Mouse (Mus musculus) lung, embryonic 14.5 days (tissue): ENCODE data around the gene Top2a. TPM values are rescaled to one million over a fixed set of nuclear protein-coding genes. Genes with fewer than 3 reads are reported as not detected.

ENCODE experiments used
- ATAC-seq: fragments of 200-750 bp; cut with Nextera tagmentation; 2 replicates; pipeline ENCODE4 v1.8.0; 2017; ENCODE audit warnings: mild to moderate bottlenecking, moderate TSS enrichment, moderate library complexity; ENCODE audit not compliant: insufficient read depth
- DNase-seq: peaks from one replicate; pipeline ENCODE4 v3.0.0-alpha.2; 2015
- H3K27ac ChIP-seq: fragments of 300-500 bp; sonication (generic); 2 replicates; pipeline ENCODE4 v1.5.1; 2014; ENCODE audit warnings: low read depth, mild to moderate bottlenecking, moderate library complexity
- H3K27me3 ChIP-seq: fragments of 300-500 bp; sonication (generic); 2 replicates; pipeline ENCODE4 v1.6.1; 2014; ENCODE audit warnings: low read length, control low read depth; ENCODE audit not compliant: insufficient read depth
- H3K36me3 ChIP-seq: fragments of 300-500 bp; sonication (generic); 2 replicates; pipeline ENCODE4 v1.6.1; 2014; ENCODE audit warnings: control low read depth; ENCODE audit not compliant: insufficient read depth
- H3K4me1 ChIP-seq: fragments of 300-500 bp; sonication (generic); 2 replicates; pipeline ENCODE4 v1.6.1; 2014; ENCODE audit warnings: antibody characterized with exemption, control low read depth; ENCODE audit not compliant: insufficient read depth
- H3K4me2 ChIP-seq: fragments of 300-500 bp; sonication (generic); 2 replicates; pipeline ENCODE4 v1.6.1; 2014; ENCODE audit warnings: mild to moderate bottlenecking
- H3K4me3 ChIP-seq: fragments of 300-500 bp; sonication (generic); 2 replicates; pipeline ENCODE4 v1.5.1; 2014; ENCODE audit warnings: low read depth, low read length
- H3K9ac ChIP-seq: fragments of 300-500 bp; sonication (generic); 2 replicates; pipeline ENCODE4 v1.6.1; 2014
- H3K9me3 ChIP-seq: fragments of 300-500 bp; sonication (generic); 2 replicates; pipeline ENCODE4 v1.6.1; 2016; ENCODE audit warnings: low read depth, low read length, control low read depth
- CTCF ChIP-seq: IDR thresholded peaks from 2 replicates; pipeline ENCODE4 v1.5.1; 2016; ENCODE audit warnings: antibody characterized with exemption, low read depth
- WGBS: fragments of 180-500 bp; shearing (Covaris S2); extraction: QIAGEN DNeasy Blood & Tissue Kit; methylation state at CpG from one replicate; pipeline ENCODE4 v1.1.7; 2014; 5-methylcytosine and 5-hydroxymethylcytosine counted together
- polyA plus RNA-seq: library from polyadenylated mRNA; unstranded; fragments of >200 nt; fragmentation: Nextera tagmentation; extraction: Ambion mirVana; gene quantifications from 2 replicates; pipeline ENCODE4 v1.2.1, GENCODE M21; 2014

Top2a gene
- polyA plus RNA-seq, 1 experiment from 2014 or later = 364 TPM

DNA sequence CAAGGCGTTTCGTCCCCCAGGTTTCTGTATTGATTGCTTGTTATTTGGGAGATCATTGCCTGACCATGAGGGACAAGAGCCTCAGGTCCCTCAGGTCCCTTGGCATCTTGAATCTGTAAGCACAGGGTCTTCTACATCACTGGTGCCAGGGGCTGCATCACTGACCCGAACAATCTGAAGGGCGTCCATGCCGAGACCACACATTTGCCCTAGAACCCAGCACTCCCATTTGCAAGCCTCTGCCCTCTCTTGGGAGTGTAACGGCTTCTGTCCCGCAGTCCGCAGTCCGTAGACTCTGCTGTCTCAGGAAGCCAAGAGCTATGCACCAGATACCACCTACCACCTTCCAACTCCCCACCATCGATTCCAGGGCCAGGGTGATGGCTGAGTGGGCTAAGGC is 67.6 kb downstream of the Top2a start:
- Histone ChIP-seq H3K4me3 (no peak overlapping the region), H3K9me3 (no peaks in the 10 kb centered on the region), H3K36me3 (peaks cover 26% of the 10 kb centered on the region), H3K4me1 (peaks cover 39% of the 10 kb centered on the region), H3K27me3 (no peaks in the 10 kb centered on the region), H3K4me2 (no peak overlapping the region), H3K9ac (no peak overlapping the region), H3K27ac (no peak overlapping the region)
- no peak for TF ChIP-seq CTCF
- DNase-seq = no peak
- ATAC-seq = no peak
- 67% methylated on average over 10 of the region's 10 CpGs for WGBS

DNA sequence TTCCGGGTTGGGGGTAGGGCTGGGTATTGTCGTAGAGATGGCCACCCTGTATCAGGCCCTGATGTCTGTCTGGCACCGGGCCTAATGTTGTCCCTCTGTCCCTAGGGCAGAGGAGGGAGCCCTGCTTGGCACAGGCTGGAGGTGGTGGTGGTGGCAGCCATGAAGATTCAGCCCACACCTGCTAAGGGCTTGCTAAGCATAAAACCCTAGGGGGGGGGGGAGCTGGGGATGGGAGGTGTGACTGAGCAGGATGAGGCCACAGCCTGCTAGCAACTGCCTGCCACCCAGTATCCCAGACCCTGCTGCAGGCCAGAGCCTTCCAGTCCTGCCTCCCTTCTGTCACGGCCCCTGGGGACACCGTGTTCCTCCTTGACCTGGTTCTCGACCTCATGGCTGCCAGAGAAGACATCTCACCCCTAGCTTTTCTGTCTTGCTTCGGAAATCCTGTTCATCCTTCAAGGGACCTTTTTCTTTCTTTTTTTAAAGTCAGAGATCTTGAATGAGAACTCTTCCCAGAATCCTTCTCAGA is 68.2 kb downstream of the Top2a start:
- Histone ChIP-seq H3K4me2 (no peak overlapping the region), H3K36me3 (peaks cover 26% of the 10 kb centered on the region), H3K9ac (no peak overlapping the region), H3K9me3 (no peaks in the 10 kb centered on the region), H3K4me1 (peaks cover 44% of the 10 kb centered on the region), H3K4me3 (no peak overlapping the region), H3K27ac (peak overlapping the region; percentile 77; the same call in 1 of the 2 replicates), H3K27me3 (no peaks in the 10 kb centered on the region)
- DNase-seq (no peak), ATAC-seq (no peak)
- no peak for TF ChIP-seq CTCF
- whole genome bisulfite sequencing = 26% methylated on average over 6 of the region's 7 CpGs

DNA sequence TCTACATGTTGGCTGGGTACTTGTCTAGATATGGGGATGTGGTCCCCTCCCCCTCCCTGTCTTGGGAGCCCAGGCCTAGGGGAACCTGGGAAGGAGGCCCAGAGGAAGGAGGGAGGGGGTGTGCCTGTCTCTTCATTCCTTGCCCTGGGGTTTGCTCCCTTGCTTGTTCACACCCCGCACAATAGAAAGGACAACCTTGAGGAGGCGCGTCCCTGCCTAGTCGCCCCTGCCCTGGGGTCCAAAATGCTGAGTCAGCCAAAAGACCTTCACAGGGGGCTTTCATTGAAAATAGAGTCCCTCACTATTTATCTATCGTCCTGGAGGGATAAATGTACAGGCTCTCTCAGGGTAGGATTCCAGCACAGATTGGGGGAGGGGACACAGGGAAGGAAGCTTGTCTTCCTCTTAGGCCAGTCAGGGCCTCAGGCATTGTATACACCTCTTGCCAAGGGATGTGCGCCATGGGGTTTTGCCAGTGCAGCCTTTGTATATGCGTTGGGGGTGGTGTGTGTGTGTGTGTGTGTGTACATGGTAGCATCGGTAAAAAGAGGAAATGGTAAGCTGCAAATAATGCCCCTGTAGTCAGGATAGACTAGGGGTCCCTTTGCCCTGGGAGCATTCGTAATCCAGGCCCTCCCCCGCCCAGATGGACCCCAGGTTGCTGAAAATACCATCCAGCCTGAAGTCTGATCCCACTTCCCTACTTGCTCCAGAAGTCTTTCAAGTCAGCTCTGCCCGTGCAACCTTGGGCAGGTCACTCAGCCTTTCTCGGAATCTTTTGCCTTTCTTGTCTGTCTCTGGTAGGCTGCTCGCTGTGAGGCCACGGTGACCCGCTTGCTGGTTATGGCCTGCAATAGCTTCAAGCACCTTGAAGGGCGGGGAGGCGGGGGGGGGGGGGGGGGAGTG is 68.9 kb downstream of the Top2a start:
- peak overlapping the region; percentile 43 for H3K4me2 ChIP-seq
- peaks cover 34% of the 10 kb centered on the region for H3K36me3 ChIP-seq
- peaks cover 47% of the 10 kb centered on the region for H3K4me1 ChIP-seq
- peak; percentile 68 for DNase-seq
- WGBS = 14% methylated on average over 16 of the region's 17 CpGs
- no peak for TF ChIP-seq CTCF
- 0 out of 2 replicates have a peak overlapping the region, but pooled peaks have one; percentile 3 for H3K9ac ChIP-seq
- no peaks in the 10 kb centered on the region for H3K9me3 ChIP-seq
- peak overlapping the region; percentile 10; the same call in 1 of the 2 replicates for H3K4me3 ChIP-seq
- peak overlapping the region; percentile 77 for H3K27ac ChIP-seq
- no peaks in the 10 kb centered on the region for H3K27me3 ChIP-seq
- ATAC-seq = peak; percentile 44

DNA sequence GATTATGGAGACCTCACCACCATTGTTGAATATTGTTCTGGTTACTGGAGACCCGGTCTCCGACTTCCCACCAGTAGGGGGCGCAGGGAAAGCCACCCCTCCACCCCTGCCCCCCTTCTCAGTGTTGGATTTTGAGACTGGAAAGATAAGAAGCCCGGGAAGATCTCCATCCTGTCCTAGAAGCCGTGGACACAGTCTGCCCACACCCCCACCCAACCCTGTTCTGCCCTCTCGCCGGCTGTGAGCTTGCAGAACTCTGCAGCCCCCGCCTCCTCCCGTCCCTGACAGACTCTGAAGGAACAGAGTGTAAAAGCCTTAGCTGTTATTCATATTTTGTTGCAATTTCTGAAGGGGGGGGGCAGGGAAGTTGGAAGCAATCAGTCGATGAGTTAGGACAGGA is 69.6 kb downstream of the Top2a start:
- H3K27ac ChIP-seq = peak overlapping the region; percentile 77
- DNase-seq (peak; percentile 88), ATAC-seq (peak; percentile 78)
- no peaks in the 10 kb centered on the region for H3K27me3 ChIP-seq
- peak; percentile 81 for TF ChIP-seq CTCF
- peaks cover 49% of the 10 kb centered on the region for H3K4me1 ChIP-seq
- WGBS = 1% methylated on average over 10 of the region's 10 CpGs
- peak overlapping the region; percentile 43 for H3K4me2 ChIP-seq
- no peaks in the 10 kb centered on the region for H3K9me3 ChIP-seq
- H3K4me3 ChIP-seq = no peak overlapping the region
- H3K36me3 ChIP-seq = peaks cover 38% of the 10 kb centered on the region
- 0 out of 2 replicates have a peak overlapping the region, but pooled peaks have one; percentile 9 for H3K9ac ChIP-seq

DNA sequence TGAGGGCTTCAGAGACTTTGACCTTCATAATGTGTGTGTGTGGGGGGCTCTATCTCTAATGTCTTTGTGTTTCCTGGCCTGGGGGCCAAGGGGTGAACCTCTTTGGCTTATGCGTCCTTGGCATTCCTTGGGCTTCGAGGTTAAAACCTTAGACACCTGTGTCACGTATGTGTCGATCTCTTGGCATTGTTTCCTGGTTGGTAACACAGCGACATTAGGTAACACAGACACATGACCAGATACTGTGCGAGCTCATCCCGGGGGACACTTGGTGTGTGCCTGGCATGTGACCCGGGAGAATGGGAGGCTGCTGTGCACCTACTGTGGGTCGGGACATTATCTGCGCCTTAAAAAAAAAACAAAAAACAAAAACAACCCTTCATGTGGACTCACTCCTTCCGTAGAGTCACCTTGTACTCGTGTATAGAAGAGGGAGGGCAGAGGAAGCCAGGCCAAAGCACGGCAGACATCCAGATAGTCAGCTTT is 70.1 kb downstream of the Top2a start:
- Histone ChIP-seq H3K27ac (peak overlapping the region; percentile 77), H3K36me3 (peaks cover 38% of the 10 kb centered on the region), H3K9me3 (no peaks in the 10 kb centered on the region), H3K9ac (0 out of 2 replicates have a peak overlapping the region, but pooled peaks have one; percentile 9), H3K27me3 (no peaks in the 10 kb centered on the region), H3K4me1 (peaks cover 45% of the 10 kb centered on the region), H3K4me3 (no peak overlapping the region), H3K4me2 (peak overlapping the region; percentile 43)
- WGBS = 14% methylated on average over 13 of the region's 13 CpGs
- no peak for DNase-seq
- TF ChIP-seq CTCF = no peak
- no peak for ATAC-seq

DNA sequence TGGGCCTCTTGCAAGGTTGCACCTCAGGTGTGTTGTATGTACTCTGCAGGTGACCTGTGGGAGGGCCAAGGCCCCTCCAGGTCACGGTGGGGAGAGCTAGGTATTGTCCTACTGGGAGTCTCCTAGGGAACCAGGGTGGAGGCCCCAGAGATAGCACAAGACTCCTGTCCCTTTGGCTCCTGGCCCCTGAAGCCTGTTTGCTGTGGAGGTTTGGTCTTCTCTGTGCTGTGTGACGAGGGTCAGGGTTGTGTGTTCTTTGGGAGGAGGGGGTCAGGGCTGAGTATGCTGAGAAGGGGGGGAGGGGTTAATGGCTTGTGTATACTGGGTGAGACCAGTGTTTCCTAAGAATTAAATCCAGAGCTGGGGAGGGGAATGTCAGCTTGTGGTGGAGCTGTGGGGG is 70.6 kb downstream of the Top2a start:
- H3K27ac ChIP-seq = no peak overlapping the region; the same call in 1 of the 2 replicates
- 3% methylated on average over 2 of the region's 2 CpGs for WGBS
- no peak overlapping the region for H3K9ac ChIP-seq
- H3K36me3 ChIP-seq = peaks cover 38% of the 10 kb centered on the region
- no peaks in the 10 kb centered on the region for H3K27me3 ChIP-seq
- no peaks in the 10 kb centered on the region for H3K9me3 ChIP-seq
- H3K4me3 ChIP-seq = no peak overlapping the region
- H3K4me2 ChIP-seq = no peak overlapping the region
- ATAC-seq (0 out of 2 replicates have a peak, but pooled peaks have one; percentile 4), DNase-seq (no peak)
- H3K4me1 ChIP-seq = peaks cover 43% of the 10 kb centered on the region
- no peak for TF ChIP-seq CTCF

DNA sequence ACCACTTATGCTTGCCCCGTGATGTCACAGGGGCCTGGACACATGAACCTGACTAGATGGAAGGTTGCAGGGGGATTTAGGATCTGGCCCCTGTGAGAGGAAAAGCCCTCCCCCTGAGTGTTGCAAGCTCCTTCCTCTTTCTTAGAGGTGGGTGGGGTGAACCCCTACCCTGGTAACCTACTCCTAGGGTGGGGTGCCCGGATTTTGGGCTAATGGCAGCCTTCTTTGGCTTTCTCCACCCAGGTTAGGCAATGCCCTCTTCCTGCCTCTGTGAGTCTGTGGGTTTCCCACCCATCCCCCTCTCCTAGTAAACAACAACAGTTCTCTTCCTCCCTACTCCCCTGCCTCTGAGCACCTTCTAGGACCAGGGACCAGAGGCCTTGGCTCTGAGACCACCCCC is 71.3 kb downstream of the Top2a start:
- TF ChIP-seq CTCF = no peak

More for the DNA sequence above, 71.3 kb downstream of the Top2a start:
- Histone ChIP-seq H3K4me3 (no peak overlapping the region), H3K4me2 (no peak overlapping the region), H3K36me3 (peaks cover 34% of the 10 kb centered on the region), H3K9me3 (no peaks in the 10 kb centered on the region), H3K27me3 (no peaks in the 10 kb centered on the region), H3K9ac (no peak overlapping the region), H3K27ac (0 out of 2 replicates have a peak overlapping the region, but pooled peaks have one; percentile 27), H3K4me1 (peaks cover 43% of the 10 kb centered on the region)
- ATAC-seq (no peak), DNase-seq (no peak)
- WGBS = 55% methylated on average over 2 of the region's 2 CpGs
